Mouse (Mus musculus): ENCODE measurements around the gene Gm21988. TPM values are rescaled to one million over a fixed set of nuclear protein-coding genes. Genes with fewer than 3 reads are reported as not detected.

Gene Gm21988
- 10.7 and 11.8 TPM in 2 replicates for polyA plus RNA-seq (2012; rRNA removed)

DNA sequence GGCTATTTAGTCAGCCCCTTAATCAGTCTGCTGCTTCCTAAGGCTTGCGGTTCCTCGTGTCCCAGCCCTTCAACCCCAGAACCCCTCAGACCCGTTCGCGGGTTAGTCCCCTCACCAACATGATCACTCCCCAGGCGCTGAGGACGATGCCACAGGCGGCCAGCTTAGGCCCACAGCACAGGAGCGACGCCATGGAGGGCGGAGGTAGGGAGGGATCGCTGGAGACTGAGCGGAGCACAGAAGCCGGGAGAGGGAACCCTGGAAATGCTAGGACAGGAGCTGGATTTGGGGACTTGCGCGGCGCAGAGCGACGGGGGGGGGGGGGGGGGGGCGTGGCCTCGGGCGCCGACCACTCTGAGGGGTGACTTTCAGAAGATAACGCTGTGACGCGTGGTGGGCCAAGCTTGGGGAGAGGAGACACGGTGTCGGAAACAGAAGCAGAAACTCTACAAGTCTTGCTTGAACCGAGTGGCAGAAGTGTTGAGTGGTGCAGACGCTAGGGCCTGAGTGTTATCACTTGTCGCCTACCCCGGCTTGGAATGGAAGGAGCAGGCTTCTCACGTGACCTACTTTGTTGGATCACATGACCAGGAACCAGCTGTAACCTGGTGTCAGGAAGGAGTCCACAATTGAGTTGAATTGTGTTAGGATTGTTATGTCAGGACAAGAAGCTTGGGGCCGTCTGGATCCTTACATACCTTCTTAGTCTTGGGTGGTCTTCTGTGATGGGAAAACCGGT is at the start of gene Gm21988, which contains the start of gene Rnasek:
Gene Gm21988 (minus strand): TSS at position 290 of the 739 bp plus-strand sequence.
Gene Rnasek (minus strand): TSS at position 302 of the 739 bp plus-strand sequence.
- peak; percentile 74 to 87 for DNase-seq (ENCODE audit: extremely low spot score in 1 of 2, low spot score in 1 of 2)

DNA sequence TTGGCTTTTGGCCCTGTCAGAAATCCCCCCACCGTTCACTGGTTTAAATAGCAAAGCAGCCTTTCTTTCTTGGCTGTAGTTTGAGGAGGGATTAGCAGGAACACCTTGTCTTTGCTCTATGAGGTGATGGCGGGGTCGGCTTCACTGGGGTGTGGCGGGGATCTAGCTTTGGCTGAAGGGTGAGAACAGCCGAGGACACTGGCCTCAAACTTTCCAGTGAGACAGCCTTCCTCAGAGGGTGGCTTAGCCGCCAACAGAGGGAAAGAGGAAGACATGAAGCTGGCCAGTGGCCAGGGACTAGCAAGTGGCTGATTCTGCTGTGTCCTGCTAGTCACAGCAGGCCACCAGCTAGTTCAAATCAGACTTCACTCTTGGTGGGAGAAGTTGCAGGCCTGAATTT is 49.6 kb upstream of the Gm21988 start:
- DNase-seq (ENCODE audit: extremely low spot score in 1 of 2, low spot score in 1 of 2): peak; percentile 12 to 25

DNA sequence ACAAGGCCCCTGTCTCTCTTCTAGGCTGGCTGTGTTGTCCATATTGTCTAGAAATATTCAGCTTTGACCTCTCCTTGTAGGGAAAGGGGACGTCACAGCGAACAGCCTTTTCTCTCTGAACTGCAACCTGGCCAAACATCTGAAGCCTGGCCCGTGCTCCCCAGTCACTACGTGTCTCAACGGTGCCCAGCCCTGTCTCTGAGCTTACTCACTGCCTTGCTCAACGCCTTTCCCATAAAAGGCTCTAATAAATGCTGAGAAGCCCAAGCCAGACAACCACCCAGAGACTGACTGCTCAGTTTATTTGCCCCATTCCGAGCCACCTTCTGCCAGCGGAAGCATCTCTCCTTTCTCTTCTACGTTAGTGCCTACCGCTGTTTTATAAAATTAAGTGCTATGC is 48.5 kb upstream of the Gm21988 start:
- DNase-seq (ENCODE audit: extremely low spot score in 1 of 2, low spot score in 1 of 2): no peak

- DNase-seq (ENCODE audit: extremely low spot score in 1 of 2, low spot score in 1 of 2): no peak
Observed at GRCm38 (mm10) chr11:70285686-70286085, 46.1 kb upstream of the Gm21988 start.

GRCm38 (mm10) chr11:70284757-70285156 is 45.1 kb upstream of the Gm21988 start:
- no peak for DNase-seq (ENCODE audit: extremely low spot score in 1 of 2, low spot score in 1 of 2)

DNA sequence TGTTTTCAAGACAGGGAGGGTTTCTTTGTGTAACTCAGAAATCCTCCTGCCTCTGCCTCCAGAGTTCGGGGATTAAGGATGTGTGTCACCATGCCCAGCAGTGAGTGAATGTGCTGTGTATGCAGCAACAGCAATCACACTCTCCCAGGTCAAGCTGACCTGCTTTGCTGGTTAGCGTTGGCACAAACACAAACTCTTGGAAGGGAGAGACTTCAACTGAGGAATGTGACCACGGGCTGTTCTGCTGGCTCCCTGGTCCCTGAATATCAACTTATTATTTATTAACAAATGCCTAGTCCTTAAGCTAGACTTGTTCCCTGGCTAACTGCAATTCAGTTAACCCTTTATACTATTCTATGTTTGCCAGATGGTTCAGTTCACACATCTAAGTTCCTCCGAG is 44.0 kb upstream of the Gm21988 start:
- DNase-seq (ENCODE audit: extremely low spot score in 1 of 2, low spot score in 1 of 2): no peak

- DNase-seq (ENCODE audit: extremely low spot score in 1 of 2, low spot score in 1 of 2): peak in 1 of 2 experiments; percentile 13
Observed at GRCm38 (mm10) chr11:70280441-70280840, 40.8 kb upstream of the Gm21988 start.

- peak in 1 of 2 experiments; percentile 26 for DNase-seq (ENCODE audit: extremely low spot score in 1 of 2, low spot score in 1 of 2)
Observed at GRCm38 (mm10) chr11:70278961-70279360, 39.3 kb upstream of the Gm21988 start.

DNA sequence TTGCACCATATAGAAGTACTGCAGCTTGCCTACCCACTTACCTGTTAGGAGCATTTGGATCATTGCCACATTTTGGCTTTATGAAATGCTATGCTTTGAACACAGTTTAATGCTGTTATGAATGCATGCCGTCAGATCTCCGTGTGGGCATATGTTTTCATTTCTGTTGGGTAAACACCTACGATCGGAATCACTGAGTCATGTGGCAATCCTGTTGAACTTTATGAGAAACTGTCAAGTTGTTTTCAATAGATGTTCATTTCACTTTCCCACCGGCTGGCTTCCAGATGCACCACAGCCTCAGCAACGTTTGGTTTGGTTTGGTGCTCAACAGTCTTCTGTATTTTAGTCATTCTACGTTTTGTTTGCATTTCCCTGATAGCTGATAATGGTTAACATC is 32.0 kb upstream of the Gm21988 start:
- DNase-seq (ENCODE audit: extremely low spot score in 1 of 2, low spot score in 1 of 2): no peak

DNA sequence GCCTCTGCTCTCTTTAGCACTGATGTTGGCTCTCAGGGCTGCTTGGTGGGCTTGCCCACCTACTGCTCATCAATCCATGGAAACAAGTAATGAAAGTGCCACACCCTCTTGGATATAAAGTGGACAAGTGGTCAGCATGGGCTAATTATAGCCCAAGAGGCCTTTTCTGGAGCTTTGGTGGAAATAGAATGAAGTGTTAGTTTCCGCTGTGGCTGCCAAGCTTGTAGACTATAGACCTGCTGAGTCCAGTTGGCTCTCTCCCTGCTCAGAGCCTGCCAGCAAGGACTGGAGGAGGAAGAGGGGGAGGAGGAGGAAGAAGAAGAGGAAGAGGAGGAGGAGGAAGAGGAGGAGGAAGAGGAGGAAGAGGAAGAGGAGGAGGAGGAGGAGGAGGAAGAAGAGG is 26.8 kb upstream of the Gm21988 start:
- DNase-seq (ENCODE audit: extremely low spot score in 1 of 2, low spot score in 1 of 2): no peak

DNA sequence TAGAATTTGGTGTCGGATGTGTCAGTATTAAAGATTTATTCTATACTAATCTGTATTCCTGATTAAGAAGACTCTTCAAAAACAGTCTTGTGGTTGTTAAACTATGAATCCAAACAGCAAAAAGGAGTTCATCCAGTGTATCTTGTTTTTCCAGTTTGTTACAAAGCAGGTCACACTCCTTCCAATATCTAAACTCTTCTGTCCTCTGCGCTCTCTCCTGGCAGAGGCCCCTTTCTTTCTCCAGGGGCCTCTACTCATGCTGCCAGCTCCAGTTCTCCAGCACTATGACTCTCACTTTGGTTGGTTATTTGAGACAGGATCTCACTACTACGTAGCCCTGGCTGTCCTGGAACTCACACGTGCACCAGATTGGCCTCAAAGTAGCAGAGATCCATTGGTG is 26.2 kb upstream of the Gm21988 start:
- no peak for DNase-seq (ENCODE audit: extremely low spot score in 1 of 2, low spot score in 1 of 2)

DNA sequence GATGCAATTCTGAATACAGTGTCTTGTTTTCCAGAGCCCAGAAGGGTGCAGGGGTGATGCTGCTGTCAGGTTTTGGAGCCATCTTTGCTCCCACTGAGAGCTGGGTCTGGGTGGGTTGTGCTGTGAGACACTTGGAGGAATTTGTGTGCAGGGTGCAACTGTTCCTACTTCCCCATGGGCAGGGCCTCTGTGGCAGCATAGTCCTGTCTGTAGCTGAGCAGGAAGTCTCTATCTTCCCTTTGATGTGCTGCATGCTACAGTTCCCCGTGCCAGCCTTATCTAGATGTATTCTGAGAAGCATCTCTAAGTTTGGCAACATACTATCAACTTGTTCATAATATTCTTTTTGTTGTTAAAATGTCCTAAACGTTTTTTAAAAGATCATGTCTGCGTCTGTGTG is 25.6 kb upstream of the Gm21988 start:
- DNase-seq (ENCODE audit: extremely low spot score in 1 of 2, low spot score in 1 of 2): no peak

- DNase-seq (ENCODE audit: extremely low spot score in 1 of 2, low spot score in 1 of 2): no peak
Observed at GRCm38 (mm10) chr11:70259035-70259434, 19.4 kb upstream of the Gm21988 start.

- DNase-seq (ENCODE audit: extremely low spot score in 1 of 2, low spot score in 1 of 2): no peak
Observed at GRCm38 (mm10) chr11:70254931-70255531, 15.4 kb upstream of the Gm21988 start, which contains the start of gene Alox12. Alox12 (minus strand) TSS chr11:70255353.

GRCm38 (mm10) chr11:70254337-70254736 is 14.7 kb upstream of the Gm21988 start:
- DNase-seq (ENCODE audit: extremely low spot score in 1 of 2, low spot score in 1 of 2): no peak

DNA sequence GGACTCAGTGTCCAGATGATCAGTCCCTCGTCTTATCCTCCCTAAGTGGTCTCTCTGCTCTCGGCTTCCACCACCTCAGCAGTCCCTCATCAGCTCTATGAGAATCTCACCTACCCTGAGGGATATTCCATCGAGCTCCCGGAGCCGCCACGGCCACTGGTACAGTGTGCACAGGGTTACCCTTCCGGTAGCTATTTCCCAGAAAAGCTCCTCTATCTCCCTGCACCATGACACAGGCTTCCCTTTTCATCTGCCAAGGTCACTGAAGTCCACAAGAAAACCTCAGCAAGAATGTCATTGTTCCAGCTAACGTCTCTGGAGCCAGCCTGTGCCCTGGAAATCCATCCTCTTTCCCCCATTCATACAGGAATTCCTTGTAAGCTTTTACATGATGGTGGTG is 12.2 kb upstream of the Gm21988 start:
- no peak for DNase-seq (ENCODE audit: extremely low spot score in 1 of 2, low spot score in 1 of 2)

DNA sequence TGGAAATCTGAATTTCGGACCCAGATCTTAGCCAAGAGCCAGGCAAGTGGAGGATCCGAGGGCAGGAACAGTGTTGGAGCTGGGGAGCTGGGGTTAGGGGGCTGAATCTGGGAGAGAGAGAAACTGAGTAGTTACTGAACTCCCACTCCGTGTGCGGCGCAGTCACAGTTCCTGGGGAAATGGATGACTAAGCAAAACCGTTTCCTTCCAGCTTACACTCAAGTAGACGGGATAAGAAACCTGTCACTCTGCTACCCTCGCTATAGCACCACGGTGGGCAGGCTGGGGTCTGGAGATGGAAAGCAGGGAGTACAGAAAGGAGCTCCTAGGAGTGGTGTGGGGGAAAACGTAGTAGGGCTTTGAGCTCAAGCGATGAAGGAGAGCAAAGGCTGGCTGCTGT is 10.5 kb upstream of the Gm21988 start:
- DNase-seq (ENCODE audit: extremely low spot score in 1 of 2, low spot score in 1 of 2): no peak

DNA sequence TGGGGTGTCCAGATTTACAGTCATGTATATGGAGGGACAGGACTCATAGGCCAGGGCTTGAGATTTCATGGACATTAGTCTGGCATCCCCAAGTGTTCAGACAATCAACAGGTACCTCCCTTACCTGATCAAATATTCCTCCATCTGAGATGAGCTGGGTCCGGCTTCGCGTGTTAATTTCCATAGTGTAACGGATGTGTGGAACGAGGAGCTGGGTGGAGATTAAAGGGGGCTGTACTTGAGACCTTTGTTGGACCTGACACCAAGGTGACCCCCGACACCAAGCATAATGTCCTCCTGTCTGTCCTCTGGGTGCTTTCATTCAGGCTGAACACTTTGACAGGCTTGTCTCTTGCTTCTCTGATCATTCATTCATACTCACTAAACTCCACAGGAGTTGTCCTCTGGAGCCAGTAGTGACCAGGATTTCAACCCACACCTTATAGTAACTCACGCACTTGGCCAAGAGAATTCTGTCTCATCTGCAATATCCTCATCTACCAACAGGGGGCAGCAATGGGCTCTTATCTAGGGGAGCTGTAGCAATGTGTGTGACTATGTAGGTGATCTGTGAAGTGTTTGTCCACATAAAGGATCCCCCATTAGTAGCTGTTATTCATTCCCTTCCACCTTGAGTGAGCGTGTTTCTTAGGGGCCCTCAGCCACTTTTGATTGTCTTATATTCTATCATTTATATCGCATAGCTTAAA is 7.7 kb upstream of the Gm21988 start:
- peak in 1 of 2 experiments; percentile 83 for DNase-seq (ENCODE audit: extremely low spot score in 1 of 2, low spot score in 1 of 2)

GRCm38 (mm10) chr11:70242591-70242990 is 3.0 kb upstream of the Gm21988 start:
- DNase-seq (ENCODE audit: extremely low spot score in 1 of 2, low spot score in 1 of 2): no peak

- no peak for DNase-seq (ENCODE audit: extremely low spot score in 1 of 2, low spot score in 1 of 2)
Observed at GRCm38 (mm10) chr11:70238591-70239440, 814 bp downstream of the Gm21988 start.

Measured in frontal cortex, adult 2 months (tissue).